Mouse (Mus musculus) gastrocnemius, adult 2 months (tissue): ENCODE data around the gene Pigf. TPM values are rescaled to one million over a fixed set of nuclear protein-coding genes. Genes with fewer than 3 reads are reported as not detected.

Experiments
- DNase-seq: peaks from one replicate; pipeline ENCODE4 v3.0.0; 2022
- H3K27ac ChIP-seq: fragments of 200-600 bp; 2 replicates; pipeline ENCODE4 v1.8.1; 2022; ENCODE audit warnings: mild to moderate bottlenecking
- H3K4me3 ChIP-seq: fragments of 200-600 bp; 2 replicates; pipeline ENCODE4 v1.8.1; 2022; ENCODE audit warnings: mild to moderate bottlenecking, moderate library complexity
- CTCF ChIP-seq: fragments of 200-600 bp; IDR thresholded peaks from 2 replicates; pipeline ENCODE4 v1.8.1; 2022; ENCODE audit warnings: antibody characterized with exemption, mild to moderate bottlenecking, moderate library complexity
- intact Hi-C: fragments of 180-260 bp; cut with DNase I; formaldehyde crosslinking; loops from one replicate; pipeline ENCODE4 v1.15.1; 2025
- total RNA-seq, 2 experiments: library from RNA; stranded (reverse); gene quantifications; 2 replicates each; pipeline ENCODE4 v1.2.3; 2021

Gene Pigf
- total RNA-seq, 2 experiments from 2014 or later = 2.2 to 2.7 TPM

GRCm38 (mm10) chr17:87053921-87054320, 28.7 kb upstream of the Pigf start:
- no peak for TF ChIP-seq CTCF
- no peak for DNase-seq
- intact Hi-C loops = no loop called here
- no peak overlapping the region for H3K4me3 ChIP-seq
- H3K27ac ChIP-seq = peak overlapping the region; percentile 25; the same call in 1 of the 2 replicates

- no peak overlapping the region for H3K27ac ChIP-seq
Observed at GRCm38 (mm10) chr17:87052432-87052831, 27.2 kb upstream of the Pigf start.

GRCm38 (mm10) chr17:87051652-87052051, 26.4 kb upstream of the Pigf start:
- intact Hi-C loops = no loop called here
- Histone ChIP-seq H3K27ac (no peak overlapping the region), H3K4me3 (no peak overlapping the region)
- no peak for TF ChIP-seq CTCF
- no peak for DNase-seq

More at GRCm38 (mm10) chr17:87052432-87052831, 27.2 kb upstream of the Pigf start:
- no peak for DNase-seq
- intact Hi-C loops = no loop called here
- no peak overlapping the region for H3K4me3 ChIP-seq
- TF ChIP-seq CTCF = no peak

GRCm38 (mm10) chr17:87050469-87051175, 25.4 kb upstream of the Pigf start:
- peak; percentile 48 for DNase-seq
- TF ChIP-seq CTCF = no peak
- intact Hi-C loops = no loop called here
- H3K27ac ChIP-seq = no peak overlapping the region
- H3K4me3 ChIP-seq = no peak overlapping the region

- Histone ChIP-seq H3K4me3 (no peak overlapping the region), H3K27ac (no peak overlapping the region)
- DNase-seq = no peak
- no peak for TF ChIP-seq CTCF
- intact Hi-C loops = loop anchor here (10.0 kb wide), 1 partner anchor 525 kb away; no protein-coding TSS in a partner anchor
Observed at GRCm38 (mm10) chr17:87049696-87050095, 24.5 kb upstream of the Pigf start.

GRCm38 (mm10) chr17:87044796-87045195, 19.6 kb upstream of the Pigf start:
- Histone ChIP-seq H3K27ac (no peak overlapping the region), H3K4me3 (no peak overlapping the region)
- no peak for TF ChIP-seq CTCF
- intact Hi-C loops = loop anchor here (1.0 to 10.0 kb wide), 4 partner anchors 82 to 530 kb away; partner anchors contain the start of gene Rhoq
- DNase-seq = no peak

- H3K4me3 ChIP-seq = no peak overlapping the region
- no peak; the same call in 1 of the 2 replicates for TF ChIP-seq CTCF
- peak; percentile 92 for DNase-seq
- intact Hi-C loops = loop anchor here (1.0 to 10.0 kb wide), 4 partner anchors 82 to 530 kb away; partner anchors contain the start of gene Rhoq
- H3K27ac ChIP-seq = peak overlapping the region; percentile 48; the same call in 1 of the 2 replicates
Observed at GRCm38 (mm10) chr17:87044364-87044763, 19.2 kb upstream of the Pigf start.

GRCm38 (mm10) chr17:87041739-87042138, 16.5 kb upstream of the Pigf start:
- H3K4me3 ChIP-seq = peak overlapping the region; percentile 59
- intact Hi-C loops = loop anchor here (5.0 to 10.0 kb wide), 2 partner anchors 79 to 533 kb away; partner anchors contain the start of gene Rhoq

GRCm38 (mm10) chr17:87038496-87038895, 13.3 kb upstream of the Pigf start:
- Histone ChIP-seq H3K4me3 (no peak overlapping the region), H3K27ac (no peak overlapping the region)
- DNase-seq = no peak
- intact Hi-C loops = no loop called here
- no peak for TF ChIP-seq CTCF

More at GRCm38 (mm10) chr17:87041739-87042138, 16.5 kb upstream of the Pigf start:
- H3K27ac ChIP-seq = no peak overlapping the region
- DNase-seq = peak; percentile 28
- no peak for TF ChIP-seq CTCF

GRCm38 (mm10) chr17:87036141-87037073, 11.2 kb upstream of the Pigf start:
- TF ChIP-seq CTCF = peak; percentile 86
- no peak overlapping the region for H3K4me3 ChIP-seq
- peak; percentile 44 for DNase-seq
- intact Hi-C loops = loop anchor here (2.0 kb wide), 1 partner anchor 212 kb away; no protein-coding TSS in a partner anchor
- no peak overlapping the region for H3K27ac ChIP-seq

- intact Hi-C loops = loop anchor here (1.0 kb wide), 1 partner anchor 62 kb away; no protein-coding TSS in a partner anchor
- H3K27ac ChIP-seq = peak overlapping the region; percentile 93
- TF ChIP-seq CTCF = no peak
- H3K4me3 ChIP-seq = peak overlapping the region; percentile 96
- DNase-seq = no peak
Observed at GRCm38 (mm10) chr17:87024491-87025242, 539 bp downstream of the Pigf start.

- intact Hi-C loops = no loop called here
Observed at GRCm38 (mm10) chr17:87019692-87020091, 5.5 kb downstream of the Pigf start.

More at GRCm38 (mm10) chr17:87019692-87020091, 5.5 kb downstream of the Pigf start:
- Histone ChIP-seq H3K4me3 (no peak overlapping the region), H3K27ac (no peak overlapping the region)
- no peak for DNase-seq
- TF ChIP-seq CTCF = no peak
